Mouse (Mus musculus) megakaryocyte progenitor cell, adult 5-6 weeks (primary cell): Measurements from ENCODE around the gene Msx3. TPM values are rescaled to one million over a fixed set of nuclear protein-coding genes. Genes with fewer than 3 reads are reported as not detected.

Experiments
- total RNA-seq, 2 experiments: library from RNA; stranded (forward) in 1 of 2; stranded (reverse) in 1 of 2; fragments of 157-497, 149-512 nt in 1 of 2; fragments of 200-1000 nt in 1 of 2; gene quantifications; 2 replicates each; pipeline versions ENCODE4 v1.2.3 to v1.2.4; 2015 to 2017

The Msx3 gene
- total RNA-seq, 2 experiments from 2014 or later = not detected

Other genes starting within 250 kb of the Msx3 start
- gene Adgra1, start 214.9 kb downstream of the Msx3 start, total RNA-seq (2015) = not detected in 2 replicates
- gene Adgra1, start 214.9 kb downstream of the Msx3 start, total RNA-seq (2017) = not detected in 2 replicates
- gene Kndc1, start 154.4 kb downstream of the Msx3 start, total RNA-seq (2015) = not detected in 2 replicates
- gene Kndc1, start 154.4 kb downstream of the Msx3 start, total RNA-seq (2017) = not detected in 2 replicates
- not detected in 2 replicates for gene Utf1, start 105.3 kb downstream of the Msx3 start, total RNA-seq (2015)
- gene Utf1, start 105.3 kb downstream of the Msx3 start, total RNA-seq (2017) = not detected in 2 replicates
- gene 6430531B16Rik, start 70.3 kb downstream of the Msx3 start, total RNA-seq (2015) = 0.10 and 0.27 TPM in 2 replicates
- 0.57 TPM in 1 of 2 replicates, not detected in the other for gene 6430531B16Rik, start 70.3 kb downstream of the Msx3 start, total RNA-seq (2017)
- gene Adam8, start 56.5 kb downstream of the Msx3 start, total RNA-seq (2015) = 1.3 and 1.9 TPM in 2 replicates
- gene Adam8, start 56.5 kb downstream of the Msx3 start, total RNA-seq (2017) = 1.3 and 1.7 TPM in 2 replicates
- 32.2 and 34.8 TPM in 2 replicates for gene Zfp511, start 12.7 kb downstream of the Msx3 start, total RNA-seq (2015)
- 21.0 and 21.1 TPM in 2 replicates for gene Zfp511, start 12.7 kb downstream of the Msx3 start, total RNA-seq (2017)
- 24.0 and 25.8 TPM in 2 replicates for gene Tubgcp2, start 12.4 kb downstream of the Msx3 start, total RNA-seq (2015)
- 35.2 and 36.5 TPM in 2 replicates for gene Tubgcp2, start 12.4 kb downstream of the Msx3 start, total RNA-seq (2017)
- gene Caly, start 33.5 kb upstream of the Msx3 start, total RNA-seq (2015) = not detected in 2 replicates
- not detected in 2 replicates for gene Caly, start 33.5 kb upstream of the Msx3 start, total RNA-seq (2017)
- not detected in 2 replicates for gene Prap1, start 44.3 kb upstream of the Msx3 start, total RNA-seq (2015)
- gene Prap1, start 44.3 kb upstream of the Msx3 start, total RNA-seq (2017) = not detected in 2 replicates
- gene Fuom, start 53.4 kb upstream of the Msx3 start, total RNA-seq (2015) = 6.9 and 7.9 TPM in 2 replicates
- 10.8 and 11.5 TPM in 2 replicates for gene Fuom, start 53.4 kb upstream of the Msx3 start, total RNA-seq (2017)
- gene Paox, start 66.7 kb upstream of the Msx3 start, total RNA-seq (2015) = 26.1 and 31.7 TPM in 2 replicates
- gene Paox, start 66.7 kb upstream of the Msx3 start, total RNA-seq (2017) = 15.7 and 23.4 TPM in 2 replicates
- 108 and 109 TPM in 2 replicates for gene Echs1, start 67.4 kb upstream of the Msx3 start, total RNA-seq (2015)
- gene Echs1, start 67.4 kb upstream of the Msx3 start, total RNA-seq (2017) = 95.5 and 147 TPM in 2 replicates
- 23.8 and 29.2 TPM in 2 replicates for gene Mtg1, start 88.5 kb upstream of the Msx3 start, total RNA-seq (2015)
- gene Mtg1, start 88.5 kb upstream of the Msx3 start, total RNA-seq (2017) = 10.4 and 11.4 TPM in 2 replicates
- gene Sprn, start 105.8 kb upstream of the Msx3 start, total RNA-seq (2015) = not detected in 2 replicates
- gene Sprn, start 105.8 kb upstream of the Msx3 start, total RNA-seq (2017) = not detected in 2 replicates
- not detected in 2 replicates for gene Olfr522, start 115.7 kb upstream of the Msx3 start, total RNA-seq (2015)
- not detected in 2 replicates for gene Olfr522, start 115.7 kb upstream of the Msx3 start, total RNA-seq (2017)
- gene Olfr523, start 124.1 kb upstream of the Msx3 start, total RNA-seq (2015) = not detected in 2 replicates
- not detected in 2 replicates for gene Olfr523, start 124.1 kb upstream of the Msx3 start, total RNA-seq (2017)
- not detected in 2 replicates for gene Olfr524, start 156.9 kb upstream of the Msx3 start, total RNA-seq (2015)
- not detected in 2 replicates for gene Olfr524, start 156.9 kb upstream of the Msx3 start, total RNA-seq (2017)
- gene Cd163l1, start 169.2 kb upstream of the Msx3 start, total RNA-seq (2015) = not detected in 2 replicates
- 0.21 TPM in 1 of 2 replicates, not detected in the other for gene Cd163l1, start 169.2 kb upstream of the Msx3 start, total RNA-seq (2017)
- not detected in 2 replicates for gene 5830411N06Rik, start 198.2 kb upstream of the Msx3 start, total RNA-seq (2015)
- gene 5830411N06Rik, start 198.2 kb upstream of the Msx3 start, total RNA-seq (2017) = not detected in 2 replicates